Mouse (Mus musculus): Measurements from ENCODE around the gene Srsf5.

GRCm38 (mm10) chr12:80932865-80933264, 12.4 kb upstream of the Srsf5 start:
- TF ChIP-seq CTCF (IDR thresholded peaks at IDR 0.05; ENCODE audit: low read depth), result no peak
- TF ChIP-seq EP300 (optimal IDR thresholded peaks at IDR 0.05), result no peak

All from stomach, postnatal 0 days (tissue).